Mouse (Mus musculus): Measurements from ENCODE around the gene Rbm47.

The Rbm47 gene

GRCm38 (mm10) chr5:66124931-66125330 lies 48.0 kb downstream of the Rbm47 start:
- no peak for DNase-seq (ENCODE audit: low spot score in 2 of 2)

GRCm38 (mm10) chr5:66124089-66124400 lies 48.9 kb downstream of the Rbm47 start:
- no peak for DNase-seq (ENCODE audit: low spot score in 2 of 2)

DNA sequence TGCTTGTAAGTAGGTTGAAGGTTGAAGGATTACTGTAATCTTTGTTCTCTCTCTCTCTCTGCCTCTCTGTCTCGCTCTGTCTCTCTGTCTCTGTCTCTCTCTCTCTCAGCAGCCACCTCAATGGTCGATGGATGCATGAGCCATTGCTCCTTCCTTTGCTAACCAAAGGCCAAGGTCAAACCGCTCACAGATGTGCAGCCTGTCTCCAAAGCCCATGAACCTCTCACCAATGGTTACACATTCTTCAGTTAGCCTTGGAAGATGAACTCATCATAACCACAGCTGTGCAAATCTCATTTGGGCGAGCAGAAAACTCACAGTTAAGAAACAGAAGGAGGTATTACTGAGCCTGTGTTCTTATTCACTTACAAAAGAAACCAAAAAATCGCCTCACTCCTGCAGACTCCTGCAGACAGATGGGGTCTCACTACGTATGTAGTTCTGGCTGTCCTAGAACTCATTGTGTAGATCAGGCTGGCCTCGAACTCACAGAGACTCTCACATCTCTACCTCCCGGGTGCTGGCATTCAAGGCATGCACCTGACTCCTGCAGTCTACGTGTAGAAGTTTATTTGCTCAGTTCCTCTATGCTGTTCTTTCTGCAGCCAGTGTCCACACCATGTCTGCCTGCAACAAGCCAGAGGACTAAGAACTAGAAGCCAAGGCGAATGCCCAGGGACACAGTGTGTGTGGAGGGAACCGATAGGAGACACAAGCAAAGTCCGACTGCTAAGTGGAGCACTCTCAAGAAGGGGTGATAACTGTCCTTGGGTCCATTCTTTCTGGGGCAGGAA lies 49.4 kb downstream of the Rbm47 start:
- DNase-seq (ENCODE audit: low spot score in 2 of 2): no peak

DNA sequence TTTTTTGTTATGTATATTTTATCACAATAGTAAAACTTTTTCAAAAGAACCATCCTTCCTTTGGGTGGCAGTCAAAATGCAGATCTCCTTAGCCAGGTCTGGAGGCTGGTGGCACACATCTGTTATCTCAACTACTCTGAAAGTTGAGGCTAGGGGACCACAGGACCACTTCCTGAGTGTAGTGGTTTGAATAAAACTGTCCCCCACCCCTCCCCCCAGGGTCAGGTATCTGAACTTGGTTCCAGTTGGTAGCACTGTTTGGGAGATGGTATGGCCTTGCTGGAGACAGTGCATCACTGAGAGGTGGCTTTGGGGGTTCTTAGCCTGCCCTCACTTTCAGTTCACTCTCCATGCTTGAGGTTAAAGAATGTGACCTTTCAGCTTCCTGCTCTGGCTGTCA lies 51.7 kb downstream of the Rbm47 start:
- peak; percentile 8 to 12 for DNase-seq (ENCODE audit: low spot score in 2 of 2)

GRCm38 (mm10) chr5:66114751-66115150 lies 58.2 kb downstream of the Rbm47 start:
- peak; percentile 37 to 43 for DNase-seq (ENCODE audit: low spot score in 2 of 2)

DNA sequence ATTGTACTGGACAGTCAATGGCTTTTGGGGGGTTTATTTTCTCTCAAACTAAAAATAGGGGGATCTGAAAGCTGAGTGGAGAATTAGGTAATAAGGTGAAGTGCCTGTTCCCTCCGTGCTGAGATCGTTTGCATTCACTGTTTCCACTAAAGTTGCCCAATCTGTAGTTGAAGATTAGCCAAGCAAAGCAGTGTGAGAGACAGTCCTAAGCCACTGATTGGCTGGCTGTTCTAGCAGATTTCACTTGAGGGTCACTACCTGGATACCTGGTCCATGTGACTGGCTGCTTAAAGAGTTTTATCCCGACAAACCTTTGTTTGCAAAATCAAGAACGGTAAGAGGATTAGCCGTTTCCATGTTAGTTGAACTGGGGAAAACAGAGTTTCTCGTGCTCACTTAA lies 58.7 kb downstream of the Rbm47 start:
- no peak for DNase-seq (ENCODE audit: low spot score in 2 of 2)

DNA sequence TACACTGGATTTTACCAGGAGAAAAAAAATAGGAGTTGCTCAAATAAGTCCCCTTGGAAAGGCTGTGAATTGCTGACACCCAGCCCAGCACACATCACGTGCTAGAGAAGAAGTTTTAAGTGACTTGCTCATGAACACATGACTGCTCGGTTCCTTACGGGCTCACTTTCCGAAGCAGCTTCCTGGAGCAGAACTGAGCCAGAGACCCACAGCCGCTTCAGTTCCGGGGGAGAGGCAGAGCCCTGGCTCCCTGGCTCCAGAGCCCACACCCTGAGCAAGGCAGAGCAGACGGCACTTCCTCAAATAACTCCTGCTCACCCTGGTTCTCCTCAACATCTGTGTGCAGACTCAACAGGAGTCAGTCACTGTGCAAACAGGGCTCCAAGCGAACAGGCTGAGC lies 60.9 kb downstream of the Rbm47 start:
- DNase-seq (ENCODE audit: low spot score in 2 of 2): peak; percentile 31 to 40

- DNase-seq (ENCODE audit: low spot score in 2 of 2): no peak
These were observed 66.5 kb downstream of the Rbm47 start for GRCm38 (mm10) chr5:66106372-66106771.

- peak in 1 of 2 experiments; percentile 24 for DNase-seq (ENCODE audit: low spot score in 2 of 2)
These were observed 67.0 kb downstream of the Rbm47 start for GRCm38 (mm10) chr5:66105946-66106345.

- no peak for DNase-seq (ENCODE audit: low spot score in 2 of 2)
These were observed 67.6 kb downstream of the Rbm47 start for GRCm38 (mm10) chr5:66105366-66105765.

- DNase-seq (ENCODE audit: low spot score in 2 of 2): no peak
These were observed 69.5 kb downstream of the Rbm47 start for GRCm38 (mm10) chr5:66103386-66103785.

GRCm38 (mm10) chr5:66102821-66103220 lies 70.1 kb downstream of the Rbm47 start:
- no peak for DNase-seq (ENCODE audit: low spot score in 2 of 2)

- DNase-seq (ENCODE audit: low spot score in 2 of 2): peak in 1 of 2 experiments; percentile 23
These were observed 71.3 kb downstream of the Rbm47 start for GRCm38 (mm10) chr5:66101577-66101976.

DNA sequence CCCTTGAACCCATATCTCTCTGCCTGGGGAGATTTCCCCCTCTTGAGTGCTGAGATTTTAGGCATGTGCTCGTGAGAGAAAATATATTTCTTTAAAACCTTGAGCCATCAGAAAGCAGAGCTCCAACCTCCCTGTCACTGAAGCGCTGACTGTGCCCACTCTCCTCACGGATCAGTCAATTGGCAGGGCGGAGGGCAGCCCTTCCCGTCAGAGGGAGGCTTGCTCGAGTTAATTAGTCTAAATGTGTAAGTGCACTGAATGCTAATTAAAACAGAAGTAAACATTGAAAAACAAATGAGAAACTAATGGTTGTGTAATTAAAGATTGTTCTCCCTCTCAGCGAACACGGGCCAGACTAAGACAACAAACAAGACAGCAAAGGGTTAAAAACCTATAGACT lies 72.6 kb downstream of the Rbm47 start:
- no peak for DNase-seq (ENCODE audit: low spot score in 2 of 2)

- DNase-seq (ENCODE audit: low spot score in 2 of 2): no peak
These were observed 74.6 kb downstream of the Rbm47 start for GRCm38 (mm10) chr5:66098094-66098871.

DNA sequence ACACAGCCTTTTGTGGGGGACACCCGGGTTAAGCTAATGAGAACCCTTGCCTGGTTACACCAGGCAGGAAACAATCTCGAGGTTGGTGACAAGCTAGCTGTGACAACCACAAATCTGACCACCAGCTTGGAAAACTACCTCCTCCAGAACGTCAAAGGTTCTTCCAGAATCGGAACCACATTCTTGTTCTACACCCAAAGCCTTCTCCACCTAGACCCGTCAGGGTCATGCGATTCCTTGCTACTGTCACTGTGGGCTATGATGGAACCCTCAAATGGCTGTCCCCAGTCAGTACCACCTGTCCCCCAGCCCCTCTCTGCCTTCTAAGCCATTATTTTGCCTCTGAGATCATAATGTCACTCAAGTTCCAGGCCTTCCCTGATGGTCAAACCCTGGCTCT lies 76.8 kb downstream of the Rbm47 start:
- DNase-seq (ENCODE audit: low spot score in 2 of 2): no peak

DNA sequence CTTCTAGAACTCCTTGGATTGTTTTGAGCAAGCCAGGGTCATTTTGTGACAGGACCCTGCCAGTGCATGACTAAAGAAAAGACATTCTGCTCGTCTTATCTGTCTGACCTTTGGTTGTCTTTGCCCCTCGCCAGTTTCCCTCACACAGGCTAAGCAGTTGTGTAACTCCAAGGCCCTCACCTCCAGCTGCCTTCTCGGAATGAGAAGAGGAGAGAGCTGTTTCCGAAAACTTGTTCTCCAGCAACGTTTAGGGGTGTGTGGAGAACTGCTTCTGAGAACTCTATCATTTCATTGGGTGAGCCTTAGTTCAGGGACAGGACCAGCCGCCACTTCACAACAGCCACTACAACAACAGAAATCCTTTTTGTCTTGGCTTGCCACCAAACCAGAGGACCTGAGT lies 77.8 kb downstream of the Rbm47 start:
- DNase-seq (ENCODE audit: low spot score in 2 of 2): no peak

DNA sequence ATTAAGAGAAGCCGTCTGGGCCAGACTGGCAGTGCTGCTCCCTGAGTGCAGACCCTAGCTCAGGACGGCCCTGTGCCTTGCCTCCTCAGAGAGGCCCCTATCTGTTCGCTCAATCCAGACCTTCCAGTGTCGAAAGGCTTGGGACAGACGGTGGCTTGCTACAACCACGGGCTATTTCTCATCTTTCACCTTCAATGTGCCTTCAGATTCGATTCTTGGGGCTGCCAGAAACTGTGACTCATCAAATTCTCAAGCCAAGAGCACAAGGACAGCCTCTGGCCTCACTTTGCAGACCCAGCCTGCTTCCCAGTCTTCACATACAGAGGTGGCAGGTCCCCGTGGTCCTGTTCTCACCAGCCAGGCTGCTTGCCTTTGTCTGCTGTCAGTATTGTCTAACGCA lies 82.9 kb downstream of the Rbm47 start:
- DNase-seq (ENCODE audit: low spot score in 2 of 2): no peak

DNA sequence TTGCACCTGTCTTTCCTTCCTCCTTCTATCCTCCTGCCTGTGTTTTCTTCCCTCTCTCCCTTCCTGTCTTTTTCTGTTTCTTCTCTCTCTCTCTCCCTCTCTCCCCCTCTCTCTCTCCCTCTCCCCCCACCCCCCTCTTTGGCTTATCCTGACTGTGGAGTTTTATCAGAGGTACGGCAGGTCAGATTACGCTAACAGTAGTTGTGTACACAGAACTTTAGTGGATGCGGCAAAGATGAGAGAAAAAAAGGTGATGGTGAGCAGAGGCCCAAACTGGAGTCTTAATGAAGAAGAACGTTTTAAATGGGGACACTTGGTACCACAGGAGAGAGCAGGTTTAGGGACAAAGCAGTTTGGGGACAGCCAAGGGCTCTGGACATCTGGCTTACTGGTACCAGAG lies 83.3 kb downstream of the Rbm47 start:
- no peak for DNase-seq (ENCODE audit: low spot score in 2 of 2)

DNA sequence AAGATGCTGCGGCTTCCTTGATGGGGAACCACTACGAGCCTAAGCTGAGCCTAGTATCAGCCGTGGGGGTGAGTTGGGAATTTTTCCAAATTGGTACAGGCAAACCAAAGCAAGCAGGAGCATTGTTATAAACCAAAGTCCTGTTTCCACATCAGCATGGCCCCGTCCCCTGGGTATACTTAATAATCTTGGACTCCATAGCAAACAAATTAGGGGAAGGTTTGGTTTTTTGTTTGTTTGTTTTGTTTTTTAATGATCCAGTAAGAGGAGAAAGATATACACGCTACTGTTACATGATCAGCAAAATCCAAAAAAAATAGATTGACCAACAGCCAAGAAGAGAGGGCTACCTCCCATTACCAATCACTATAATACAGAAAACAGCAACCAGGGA lies 84.0 kb downstream of the Rbm47 start:
- no peak for DNase-seq (ENCODE audit: low spot score in 2 of 2)

GRCm38 (mm10) chr5:66088247-66088901 lies 84.5 kb downstream of the Rbm47 start:
- no peak for DNase-seq (ENCODE audit: low spot score in 2 of 2)

DNA sequence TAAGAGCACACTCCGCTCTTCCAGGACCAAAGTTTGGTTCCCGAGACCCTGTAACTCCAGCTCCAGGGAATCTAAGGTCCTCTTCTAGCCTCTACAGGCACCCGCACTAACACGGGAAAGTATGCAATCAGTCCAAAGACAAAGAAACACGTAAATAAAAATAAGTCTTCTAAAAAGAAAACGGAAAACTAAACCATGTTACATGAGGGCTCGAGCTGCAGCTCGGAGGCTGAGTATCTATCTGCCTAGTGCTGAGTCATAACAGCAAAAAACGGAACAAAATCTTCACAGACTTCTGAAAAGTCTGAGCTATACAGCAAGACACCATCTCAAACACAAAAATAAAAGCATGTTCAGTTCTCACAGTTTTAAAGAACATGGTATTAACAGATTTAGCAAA lies 86.0 kb downstream of the Rbm47 start:
- DNase-seq (ENCODE audit: low spot score in 2 of 2): no peak

DNA sequence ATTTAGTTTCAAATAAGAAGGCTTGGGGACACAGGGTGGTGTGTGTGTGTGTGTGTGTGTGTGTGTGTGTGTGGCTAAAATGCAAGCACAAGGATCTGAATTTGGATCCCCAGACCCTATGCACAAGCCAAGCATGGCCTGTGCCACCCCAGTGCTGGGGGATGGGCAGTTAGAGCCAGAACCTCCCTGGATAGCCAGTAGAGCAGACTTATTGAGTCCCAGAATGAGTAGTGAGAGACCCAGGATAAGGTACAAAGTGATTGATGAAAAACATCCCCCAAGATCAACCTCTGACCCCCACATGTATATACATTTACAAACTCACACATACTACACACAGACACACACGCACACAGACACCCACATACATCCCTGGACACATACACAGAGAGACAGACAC lies 86.6 kb downstream of the Rbm47 start:
- DNase-seq (ENCODE audit: low spot score in 2 of 2): no peak

Data from spleen, postnatal 36 days (tissue).